Mouse (Mus musculus) myocyte (in vitro differentiated cells): ENCODE data around the gene Csnk1d. TPM values are rescaled to one million over a fixed set of nuclear protein-coding genes. Genes with fewer than 3 reads are reported as not detected.
A peak's percentile ranks its signal among the peaks of the same experiment; 100 is the strongest.

Source experiments
- H3K27me3 ChIP-seq: one replicate; pipeline ENCODE4 v1.6.1; 2011; ENCODE audit not compliant: control insufficient read depth, insufficient read depth, insufficient read length
- H3K36me3 ChIP-seq: one replicate; pipeline ENCODE4 v1.6.1; 2011; ENCODE audit not compliant: control insufficient read depth, insufficient read depth
- H3K4me2 ChIP-seq: one replicate; pipeline ENCODE4 v1.6.1; 2011; ENCODE audit warnings: low read depth, control low read depth
- H3K4me3 ChIP-seq: one replicate; pipeline ENCODE4 v1.5.1; 2011; ENCODE audit warnings: mild to moderate bottlenecking, control low read depth, moderate library complexity
- H3K79me2 ChIP-seq: one replicate; pipeline ENCODE4 v1.6.1; 2011; ENCODE audit not compliant: control insufficient read depth, insufficient read depth
- H3ac ChIP-seq: one replicate; pipeline ENCODE4 v1.6.1; 2011; ENCODE audit not compliant: control insufficient read depth, insufficient read length
- CEBPB ChIP-seq: IDR thresholded peaks from 2 replicates; pipeline ENCODE4 v1.6.1; 2011; ENCODE audit warnings: mild to moderate bottlenecking, moderate library complexity; ENCODE audit not compliant: poor library complexity, insufficient read depth, severe bottlenecking
- E2F4 ChIP-seq: IDR thresholded peaks from one replicate; pipeline ENCODE4 v1.6.1; 2011; ENCODE audit warnings: mild to moderate bottlenecking, control low read depth, moderate library complexity; ENCODE audit not compliant: insufficient read depth
- MAX ChIP-seq: IDR thresholded peaks from one replicate; pipeline ENCODE4 v1.6.1; 2011; ENCODE audit warnings: low read depth, mild to moderate bottlenecking, control low read depth
- MYOD1 ChIP-seq, 3 experiments: IDR thresholded peaks; one replicate each; pipeline ENCODE4 v1.6.1; 2011; ENCODE audit warnings: control low read depth in 2 of 3, low read depth in 2 of 3, mild to moderate bottlenecking in 2 of 3, moderate library complexity in 1 of 3; ENCODE audit not compliant: insufficient read length in 2 of 3, control insufficient read depth in 1 of 3
- MYOG ChIP-seq, 3 experiments: IDR thresholded peaks; one replicate each; pipeline ENCODE4 v1.6.1; 2011; ENCODE audit warnings: control low read depth in 2 of 3, low read depth in 2 of 3, mild to moderate bottlenecking in 2 of 3; ENCODE audit not compliant: insufficient read length in 2 of 3, control insufficient read depth in 1 of 3, insufficient read depth in 1 of 3
- POLR2A ChIP-seq: IDR thresholded peaks from one replicate; pipeline ENCODE4 v1.6.1; 2011; ENCODE audit warnings: low read depth, mild to moderate bottlenecking, control low read depth, moderate library complexity; ENCODE audit not compliant: insufficient read length
- POLR2AphosphoS2 ChIP-seq: IDR thresholded peaks from one replicate; pipeline ENCODE4 v1.6.1; 2011; ENCODE audit warnings: low read depth, control low read depth; ENCODE audit not compliant: insufficient read length
- REST ChIP-seq: IDR thresholded peaks from one replicate; pipeline ENCODE4 v1.6.1; 2011; ENCODE audit warnings: mild to moderate bottlenecking, control low read depth, moderate library complexity; ENCODE audit not compliant: insufficient read depth, insufficient read length
- SRF ChIP-seq: IDR thresholded peaks from one replicate; pipeline ENCODE4 v1.6.1; 2011; ENCODE audit warnings: low read depth; ENCODE audit not compliant: control insufficient read depth, insufficient read length
- TCF12 ChIP-seq: IDR thresholded peaks from one replicate; pipeline ENCODE4 v1.6.1; 2011; ENCODE audit warnings: mild to moderate bottlenecking, control low read depth; ENCODE audit not compliant: poor library complexity, insufficient read depth, severe bottlenecking
- TCF3 ChIP-seq: IDR thresholded peaks from one replicate; pipeline ENCODE4 v1.6.1; 2011; ENCODE audit warnings: low read depth, control low read depth; ENCODE audit not compliant: insufficient read length
- USF1 ChIP-seq: IDR thresholded peaks from one replicate; pipeline ENCODE4 v1.6.1; 2011; ENCODE audit warnings: low read depth, mild to moderate bottlenecking, control low read depth, moderate library complexity
- polyA plus RNA-seq: library from polyadenylated mRNA; unstranded; fragments of >200 nt; fragmentation: generic; extraction: Trizol; gene quantifications from one replicate; pipeline ENCODE4 v1.2.1, GENCODE M21; 2012; ENCODE audit warnings: missing spikeins

The Csnk1d gene
- polyA plus RNA-seq, 1 experiment, result 79.5 TPM

DNA sequence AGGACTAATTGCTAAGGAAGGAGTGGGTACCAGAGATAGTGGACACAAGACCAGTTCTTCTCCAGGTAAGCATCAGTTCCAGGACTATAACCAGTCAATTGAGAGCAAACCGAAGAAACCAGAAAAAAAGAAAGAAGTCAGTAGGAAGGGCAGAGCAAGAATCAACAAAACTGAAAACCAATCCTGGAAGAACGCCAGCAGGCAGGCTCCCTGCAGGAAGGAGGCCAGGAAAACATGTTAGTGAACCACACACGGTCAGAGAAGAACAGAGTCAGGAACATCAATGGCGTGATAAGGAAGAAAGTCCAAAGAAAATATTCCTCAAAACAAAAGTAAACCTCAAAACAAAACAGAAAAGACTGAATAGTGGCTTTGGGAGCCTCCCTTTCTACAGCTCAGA lies 10.8 kb upstream of the Csnk1d start:
- no peak overlapping the region for H3ac ChIP-seq
- TF ChIP-seq TCF12, result no peak
- TF ChIP-seq POLR2AphosphoS2, result no peak
- TF ChIP-seq MYOD1 (IDR thresholded peaks at IDR 0.05; ENCODE audit: control insufficient read depth in 1 of 3, insufficient read length in 2 of 3, low read depth in 2 of 3), result no peak
- TF ChIP-seq MAX, result no peak
- no peak for TF ChIP-seq CEBPB
- no peak for TF ChIP-seq POLR2A
- TF ChIP-seq USF1, result no peak
- TF ChIP-seq REST, result no peak
- TF ChIP-seq TCF3, result no peak

DNA sequence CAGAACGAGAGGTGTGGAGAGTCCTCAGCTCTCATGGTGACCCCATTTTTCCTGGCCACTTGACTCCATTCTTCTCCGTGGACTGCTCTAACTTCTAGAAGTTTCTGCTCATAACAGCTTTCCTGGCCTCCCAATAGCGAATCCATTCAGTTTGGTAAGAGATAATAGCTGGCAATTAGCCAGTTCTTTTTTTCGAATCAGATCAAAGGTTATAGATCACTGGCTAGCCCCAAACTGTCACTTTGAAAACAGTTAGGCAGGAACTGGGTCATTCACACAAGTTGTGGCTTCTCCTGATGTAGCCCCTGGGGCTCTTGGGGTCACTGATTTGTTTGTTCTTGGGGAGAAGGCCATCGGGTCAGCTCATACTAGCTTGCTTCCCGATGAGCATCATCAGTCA lies 3.6 kb upstream of the Csnk1d start:
- Histone ChIP-seq H3ac (no peak overlapping the region), H3K36me3 (no peaks in the 10 kb centered on the region), H3K4me2 (no peak overlapping the region), H3K27me3 (no peaks in the 10 kb centered on the region), H3K4me3 (no peak overlapping the region), H3K79me2 (peaks cover 7% of the 10 kb centered on the region)
- TF ChIP-seq MYOG (IDR thresholded peaks at IDR 0.05; ENCODE audit: control insufficient read depth in 1 of 3, insufficient read depth in 1 of 3, insufficient read length in 2 of 3, low read depth in 2 of 3) (no peak), USF1 (no peak), TCF12 (no peak)

More for the DNA sequence above, 10.8 kb upstream of the Csnk1d start:
- Histone ChIP-seq H3K36me3 (no peaks in the 10 kb centered on the region), H3K79me2 (no peaks in the 10 kb centered on the region), H3K4me3 (no peak overlapping the region), H3K4me2 (no peak overlapping the region), H3K27me3 (no peaks in the 10 kb centered on the region)

- H3K4me2 ChIP-seq, result no peak overlapping the region
- H3K36me3 ChIP-seq, result no peaks in the 10 kb centered on the region
- no peaks in the 10 kb centered on the region for H3K27me3 ChIP-seq
- H3ac ChIP-seq, result no peak overlapping the region
- peaks cover 18% of the 10 kb centered on the region for H3K79me2 ChIP-seq
- H3K4me3 ChIP-seq, result no peak overlapping the region
- TF ChIP-seq E2F4 (no peak), POLR2A (no peak), MAX (no peak), USF1 (no peak), CEBPB (no peak), MYOG (IDR thresholded peaks at IDR 0.05; ENCODE audit: control insufficient read depth in 1 of 3, insufficient read depth in 1 of 3, insufficient read length in 2 of 3, low read depth in 2 of 3) (no peak), TCF12 (no peak), MYOD1 (IDR thresholded peaks at IDR 0.05; ENCODE audit: control insufficient read depth in 1 of 3, insufficient read length in 2 of 3, low read depth in 2 of 3) (no peak), SRF (no peak), REST (no peak), TCF3 (no peak), POLR2AphosphoS2 (no peak)
These were observed 2.5 kb upstream of the Csnk1d start for GRCm38 (mm10) chr11:120993586-120993985.

GRCm38 (mm10) chr11:120993080-120993479 lies 1.9 kb upstream of the Csnk1d start:
- TF ChIP-seq MAX, result no peak
- TF ChIP-seq TCF3, result no peak
- TF ChIP-seq TCF12, result no peak
- TF ChIP-seq MYOG (IDR thresholded peaks at IDR 0.05; ENCODE audit: control insufficient read depth in 1 of 3, insufficient read depth in 1 of 3, insufficient read length in 2 of 3, low read depth in 2 of 3), result no peak
- TF ChIP-seq REST, result no peak
- no peak for TF ChIP-seq SRF
- TF ChIP-seq E2F4, result no peak
- TF ChIP-seq CEBPB, result no peak
- no peak for TF ChIP-seq POLR2A
- TF ChIP-seq MYOD1 (IDR thresholded peaks at IDR 0.05; ENCODE audit: control insufficient read depth in 1 of 3, insufficient read length in 2 of 3, low read depth in 2 of 3), result no peak
- no peak for TF ChIP-seq USF1
- no peak for TF ChIP-seq POLR2AphosphoS2
- no peak overlapping the region for H3K4me2 ChIP-seq
- H3ac ChIP-seq, result no peak overlapping the region
- peaks cover 23% of the 10 kb centered on the region for H3K79me2 ChIP-seq
- H3K27me3 ChIP-seq, result no peaks in the 10 kb centered on the region
- H3K36me3 ChIP-seq, result no peaks in the 10 kb centered on the region
- H3K4me3 ChIP-seq, result no peak overlapping the region

DNA sequence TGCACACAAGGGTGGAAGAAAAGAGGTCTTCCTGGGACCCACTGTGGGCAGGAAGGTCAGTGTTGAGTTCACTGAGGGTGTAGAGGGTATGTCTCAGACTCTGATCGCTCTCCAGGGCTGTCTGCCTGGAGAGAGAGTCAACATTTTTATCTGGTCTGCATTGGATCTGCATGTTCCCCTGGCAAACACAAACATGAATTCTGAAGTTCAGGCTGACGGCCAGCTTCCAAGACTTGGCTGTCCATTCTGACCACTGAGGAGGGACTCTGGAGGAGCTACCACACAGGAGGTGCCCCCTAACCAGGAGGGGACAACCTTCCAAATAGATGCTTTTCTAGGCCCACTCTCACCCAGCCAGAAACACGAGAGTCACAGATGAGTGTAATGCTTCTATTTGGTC lies 661 bp upstream of the Csnk1d start:
- H3ac ChIP-seq, result no peak overlapping the region
- H3K36me3 ChIP-seq, result no peaks in the 10 kb centered on the region
- peaks cover 36% of the 10 kb centered on the region for H3K79me2 ChIP-seq
- no peak for TF ChIP-seq MYOD1 (IDR thresholded peaks at IDR 0.05; ENCODE audit: control insufficient read depth in 1 of 3, insufficient read length in 2 of 3, low read depth in 2 of 3)
- no peak for TF ChIP-seq POLR2A
- no peak for TF ChIP-seq REST
- TF ChIP-seq TCF12, result no peak
- no peak for TF ChIP-seq TCF3
- no peak for TF ChIP-seq E2F4
- TF ChIP-seq SRF, result no peak
- peak overlapping the region; percentile 67 for H3K4me3 ChIP-seq
- H3K27me3 ChIP-seq, result no peaks in the 10 kb centered on the region
- peak overlapping the region; percentile 82 for H3K4me2 ChIP-seq
